Mouse (Mus musculus) CH12.LX (cell line): ENCODE measurements around the gene Gm12117. TPM values are rescaled to one million over a fixed set of nuclear protein-coding genes. Genes with fewer than 3 reads are reported as not detected.

Source experiments
- DNase-seq: peaks from one replicate; pipeline ENCODE4 v3.0.0-alpha.2; 2013; ENCODE audit errors: extremely low read depth
- H3K27ac ChIP-seq: 2 replicates; pipeline ENCODE4 v1.5.1; 2012; ENCODE audit warnings: low read depth, mild to moderate bottlenecking, control low read depth, moderate library complexity; ENCODE audit not compliant: insufficient read depth
- H3K27me3 ChIP-seq: replicated peaks from 2 replicates; pipeline ENCODE3; 2012; ENCODE audit warnings: inconsistent platforms
- H3K36me3 ChIP-seq, 2 experiments: replicated peaks in 1 of 2; 2 replicates each; pipeline versions ENCODE3 to v1.6.1; 2012; ENCODE audit warnings: inconsistent platforms in 1 of 2, low read length in 1 of 2, mild to moderate bottlenecking in 1 of 2, mixed read lengths in 1 of 2, moderate library complexity in 1 of 2; ENCODE audit not compliant: control insufficient read depth in 1 of 2, insufficient read depth in 1 of 2
- H3K4me1 ChIP-seq, 2 experiments: 2 replicates each; pipeline ENCODE4 v1.6.1; 2012; ENCODE audit warnings: inconsistent platforms in 1 of 2, moderate library complexity in 1 of 2; ENCODE audit not compliant: insufficient read depth in 2 of 2, control insufficient read depth in 1 of 2
- H3K4me2 ChIP-seq: 2 replicates; pipeline ENCODE4 v1.6.1; 2012; ENCODE audit warnings: low read depth, mild to moderate bottlenecking, control low read depth; ENCODE audit not compliant: poor library complexity, insufficient read depth, severe bottlenecking
- H3K4me3 ChIP-seq, 3 experiments: fragments of 150-350 bp in 1 of 3; sonication (generic) in 1 of 3; replicated peaks in 1 of 3; 2 replicates each; pipeline versions ENCODE3 to v1.5.1; 2011 to 2012; ENCODE audit warnings: low read depth in 2 of 3, low read length in 2 of 3, mild to moderate bottlenecking in 2 of 3, moderate library complexity in 2 of 3, control low read depth in 1 of 3, improper control_type of control experiment in 1 of 3, inconsistent platforms in 1 of 3, mixed read lengths in 1 of 3; ENCODE audit not compliant: poor library complexity in 1 of 3
- H3K79me2 ChIP-seq: replicated peaks from 2 replicates; pipeline ENCODE4 v1.6.1; 2012; ENCODE audit warnings: mild to moderate bottlenecking, moderate library complexity; ENCODE audit not compliant: control insufficient read depth, poor library complexity, insufficient read depth, severe bottlenecking; ENCODE audit errors: extremely low read depth
- H3K9ac ChIP-seq: 2 replicates; pipeline ENCODE4 v1.6.1; 2012; ENCODE audit warnings: low read depth, mild to moderate bottlenecking, control low read depth, moderate library complexity; ENCODE audit not compliant: insufficient read depth
- H3K9me3 ChIP-seq: replicated peaks from 2 replicates; pipeline ENCODE3; 2012; ENCODE audit warnings: low read length, inconsistent platforms, mixed read lengths
- BHLHE40 ChIP-seq: IDR thresholded peaks from 2 replicates; pipeline ENCODE4 v1.6.1; 2011; ENCODE audit warnings: mild to moderate bottlenecking, low read depth, low read length, improper control_type of control experiment
- CHD1 ChIP-seq: IDR thresholded peaks from 2 replicates; pipeline ENCODE4 v1.6.1; 2012; ENCODE audit warnings: low read depth, low read length, improper control_type of control experiment, inconsistent platforms
- CTCF ChIP-seq, 2 experiments: IDR thresholded peaks in 1 of 2; conservative IDR thresholded peaks in 1 of 2; 2 replicates each; pipeline ENCODE4 v1.5.1; 2011 to 2012; ENCODE audit warnings: low read depth in 2 of 2, low read length in 2 of 2, improper control_type of control experiment in 1 of 2, inconsistent platforms in 1 of 2, mild to moderate bottlenecking in 1 of 2, moderate library complexity in 1 of 2
- E2F4 ChIP-seq: IDR thresholded peaks from 2 replicates; pipeline ENCODE4 v1.6.1; 2011; ENCODE audit warnings: low read depth, low read length, improper control_type of control experiment; ENCODE audit not compliant: insufficient replicate concordance
- ELF1 ChIP-seq: IDR thresholded peaks from 2 replicates; pipeline ENCODE4 v1.6.1; 2014; ENCODE audit warnings: low read depth, mild to moderate bottlenecking, inconsistent platforms, low read length, improper control_type of control experiment
- ETS1 ChIP-seq: conservative IDR thresholded peaks from 2 replicates; pipeline ENCODE4 v1.6.1; 2012; ENCODE audit warnings: low read depth, mild to moderate bottlenecking, inconsistent platforms, low read length, improper control_type of control experiment, moderate library complexity
- GABPA ChIP-seq: IDR thresholded peaks from 2 replicates; pipeline ENCODE4 v1.6.1; 2012; ENCODE audit warnings: low read depth, low read length, improper control_type of control experiment, inconsistent platforms; ENCODE audit not compliant: insufficient replicate concordance
- IRF4 ChIP-seq: IDR thresholded peaks from 2 replicates; pipeline ENCODE4 v1.6.1; 2014; ENCODE audit warnings: low read depth, mild to moderate bottlenecking, inconsistent platforms, low read length, improper control_type of control experiment
- JUN ChIP-seq: IDR thresholded peaks from 2 replicates; pipeline ENCODE4 v1.6.1; 2011; ENCODE audit warnings: low read depth, mild to moderate bottlenecking, low read length, improper control_type of control experiment, moderate library complexity; ENCODE audit not compliant: insufficient read depth
- KAT2A ChIP-seq: IDR thresholded peaks from 2 replicates; pipeline ENCODE4 v1.6.1; 2012; ENCODE audit warnings: low read length, improper control_type of control experiment, inconsistent platforms; ENCODE audit not compliant: insufficient replicate concordance
- MAFK ChIP-seq: IDR thresholded peaks from 2 replicates; pipeline ENCODE4 v1.6.1; 2011; ENCODE audit warnings: low read length, improper control_type of control experiment; ENCODE audit not compliant: insufficient replicate concordance
- MAX ChIP-seq: IDR thresholded peaks from 2 replicates; pipeline ENCODE4 v1.6.1; 2011; ENCODE audit warnings: low read length, improper control_type of control experiment
- MXI1 ChIP-seq: IDR thresholded peaks from 2 replicates; pipeline ENCODE4 v1.6.1; 2011; ENCODE audit warnings: mild to moderate bottlenecking, low read depth, low read length, improper control_type of control experiment
- MYC ChIP-seq: IDR thresholded peaks from 2 replicates; pipeline ENCODE4 v1.6.1; 2011; ENCODE audit warnings: low read depth, mild to moderate bottlenecking, improper control_type of control experiment, low read length
- NELFE ChIP-seq: IDR thresholded peaks from 2 replicates; pipeline ENCODE4 v1.6.1; 2011; ENCODE audit warnings: low read depth, low read length, improper control_type of control experiment
- NRF1 ChIP-seq: IDR thresholded peaks from 2 replicates; pipeline ENCODE4 v1.6.1; 2014; ENCODE audit warnings: low read depth, mild to moderate bottlenecking, inconsistent platforms, low read length, improper control_type of control experiment, moderate library complexity
- PAX5 ChIP-seq: IDR thresholded peaks from 2 replicates; pipeline ENCODE4 v1.6.1; 2012; ENCODE audit warnings: low read length, inconsistent platforms, mixed read lengths
- POLR2A ChIP-seq: IDR thresholded peaks from 2 replicates; pipeline ENCODE4 v1.6.1; 2011; ENCODE audit warnings: low read depth, mild to moderate bottlenecking, improper control_type of control experiment, low read length
- POLR2AphosphoS2 ChIP-seq: IDR thresholded peaks from 2 replicates; pipeline ENCODE4 v1.6.1; 2011; ENCODE audit warnings: low read depth, low read length, improper control_type of control experiment
- RAD21 ChIP-seq: IDR thresholded peaks from 2 replicates; pipeline ENCODE4 v1.6.1; 2011; ENCODE audit warnings: low read depth, mild to moderate bottlenecking, low read length, improper control_type of control experiment, moderate library complexity
- RCOR1 ChIP-seq: conservative IDR thresholded peaks from 2 replicates; pipeline ENCODE4 v1.6.1; 2012; ENCODE audit warnings: low read depth, mild to moderate bottlenecking, inconsistent platforms, low read length, improper control_type of control experiment
- SIN3A ChIP-seq: IDR thresholded peaks from 2 replicates; pipeline ENCODE4 v1.6.1; 2012; ENCODE audit warnings: low read length, improper control_type of control experiment, inconsistent platforms
- SMC3 ChIP-seq: IDR thresholded peaks from 2 replicates; pipeline ENCODE4 v1.6.1; 2011; ENCODE audit warnings: low read depth, low read length, improper control_type of control experiment
- TBP ChIP-seq: conservative IDR thresholded peaks from 2 replicates; pipeline ENCODE4 v1.6.1; 2011; ENCODE audit warnings: low read depth, low read length, improper control_type of control experiment
- TCF12 ChIP-seq: IDR thresholded peaks from 2 replicates; pipeline ENCODE4 v1.6.1; 2014; ENCODE audit warnings: low read depth, mild to moderate bottlenecking, inconsistent platforms, low read length, improper control_type of control experiment
- UBTF ChIP-seq: IDR thresholded peaks from 2 replicates; pipeline ENCODE4 v1.6.1; 2012; ENCODE audit warnings: low read depth, mild to moderate bottlenecking, inconsistent platforms, low read length, improper control_type of control experiment, moderate library complexity
- USF1 ChIP-seq: IDR thresholded peaks from 2 replicates; pipeline ENCODE4 v1.6.1; 2014; ENCODE audit warnings: low read depth, mild to moderate bottlenecking, inconsistent platforms, low read length, improper control_type of control experiment
- ZC3H11A ChIP-seq: IDR thresholded peaks from 2 replicates; pipeline ENCODE4 v1.6.1; 2012; ENCODE audit warnings: low read depth, mild to moderate bottlenecking, inconsistent platforms, low read length, improper control_type of control experiment
- ZKSCAN1 ChIP-seq: IDR thresholded peaks from 2 replicates; pipeline ENCODE4 v1.6.1; 2012; ENCODE audit warnings: low read depth, inconsistent platforms, low read length, improper control_type of control experiment, borderline replicate concordance
- ZMIZ1 ChIP-seq: IDR thresholded peaks from 2 replicates; pipeline ENCODE4 v1.6.1; 2012; ENCODE audit warnings: low read depth, mild to moderate bottlenecking, inconsistent platforms, low read length, improper control_type of control experiment
- dilution Hi-C: fragments of 300-500 bp; cut with MboI; formaldehyde crosslinking; loops from 2 replicates; pipeline ENCODE4 v1.14.3; 2020; ENCODE audit warnings: low sequenced_read_pairs; ENCODE audit not compliant: extremely low pct_unique_long_range_greater_than_20kb, extremely low pct_ligation_motif_present
- in situ Hi-C: fragments of 300-500 bp; cut with MboI; formaldehyde crosslinking; loops from 3 replicates; pipeline ENCODE4 v1.14.3; 2019; ENCODE audit warnings: low sequenced_read_pairs, low pct_ligation_motif_present, low pct_unique_long_range_greater_than_20kb, mixed read lengths
- polyA plus RNA-seq: library from polyadenylated mRNA; unstranded; fragments of >175 nt; gene quantifications from 2 replicates; pipeline ENCODE4 v1.2.1, GENCODE M21; 2012; ENCODE audit warnings: low read depth; ENCODE audit not compliant: insufficient read length
- total RNA-seq, 2 experiments: library from RNA; depleted of rRNA; stranded (reverse); fragments of 300-350 nt in 1 of 2; fragments of >200 nt in 1 of 2; gene quantifications; 2 replicates each; pipeline ENCODE4 v1.2.3; 2012 to 2014

The Gm12117 gene
- total and polyA plus RNA-seq, 3 experiments: 0.46 TPM; not detected in 2

- Histone ChIP-seq H3K9me3 (no peaks in the 10 kb centered on the region), H3K36me3 (no peaks in the 10 kb centered on the region), H3K9ac (no peak overlapping the region), H3K4me2 (no peak overlapping the region), H3K4me1 (no peaks in the 10 kb centered on the region), H3K27me3 (no peaks in the 10 kb centered on the region), H3K79me2 (no peaks in the 10 kb centered on the region), H3K27ac (no peak overlapping the region), H3K4me3 (no peak overlapping the region)
- DNase-seq: no peak
- no peak for TF ChIP-seq ZMIZ1
- no peak for TF ChIP-seq CHD1
- TF ChIP-seq IRF4: no peak
- TF ChIP-seq RAD21: no peak
- no peak for TF ChIP-seq SMC3
- no peak for TF ChIP-seq JUN
- TF ChIP-seq MXI1: no peak
- TF ChIP-seq BHLHE40: no peak
- TF ChIP-seq NELFE: no peak
- no peak for TF ChIP-seq MAFK
- no peak for TF ChIP-seq ZC3H11A
- TF ChIP-seq MYC: no peak
- TF ChIP-seq ZKSCAN1: no peak
- TF ChIP-seq POLR2AphosphoS2: no peak
- TF ChIP-seq CTCF (conservative IDR thresholded peaks at IDR 0.05 in 1 of 2, IDR thresholded peaks at IDR 0.05 in 1 of 2; ENCODE audit: low read depth in 2 of 2, low read length in 2 of 2): no peak
- no peak for TF ChIP-seq TCF12
- TF ChIP-seq GABPA: no peak
- no peak for TF ChIP-seq ELF1
- dilution Hi-C loops: no loop called here
- in situ Hi-C loops: loop anchor here (5.0 kb wide), 1 partner anchor 120 kb away; no protein-coding TSS in a partner anchor
These were observed 20.6 kb upstream of the Gm12117 start for GRCm38 (mm10) chr11:33297121-33297520.

- Histone ChIP-seq H3K27ac (no peak overlapping the region), H3K9ac (no peak overlapping the region), H3K4me3 (no peak overlapping the region), H3K27me3 (no peaks in the 10 kb centered on the region), H3K4me2 (0 out of 2 replicates have a peak overlapping the region, but pooled peaks have one; percentile 34), H3K79me2 (no peaks in the 10 kb centered on the region), H3K4me1 (no peaks in the 10 kb centered on the region), H3K9me3 (no peaks in the 10 kb centered on the region), H3K36me3 (no peaks in the 10 kb centered on the region)
- in situ Hi-C loops: loop anchor here (5.0 kb wide), 1 partner anchor 118 kb away; no protein-coding TSS in a partner anchor
- DNase-seq: peak; percentile 39
- dilution Hi-C loops: no loop called here
- no peak for TF ChIP-seq UBTF
- TF ChIP-seq IRF4: 0 out of 2 replicates have a peak, but pooled peaks have one; percentile 12
- 0 out of 2 replicates have a peak, but pooled peaks have one; percentile 40 for TF ChIP-seq E2F4
- TF ChIP-seq ZMIZ1: no peak
- TF ChIP-seq NRF1: no peak
- TF ChIP-seq JUN: no peak
- TF ChIP-seq BHLHE40: 0 out of 2 replicates have a peak, but pooled peaks have one; percentile 13
- no peak for TF ChIP-seq POLR2A
- no peak for TF ChIP-seq RCOR1
- no peak; the same call in 1 of the 2 replicates for TF ChIP-seq MAX
- TF ChIP-seq TBP: no peak
- TF ChIP-seq RAD21: peak; percentile 71
- no peak for TF ChIP-seq CHD1
- TF ChIP-seq GABPA: no peak
- TF ChIP-seq MYC: 0 out of 2 replicates have a peak, but pooled peaks have one; percentile 39
- peak; percentile 43; the same call in 1 of the 2 replicates for TF ChIP-seq SIN3A
- TF ChIP-seq POLR2AphosphoS2: no peak
- no peak for TF ChIP-seq MXI1
- no peak for TF ChIP-seq ELF1
- no peak for TF ChIP-seq ZKSCAN1
- TF ChIP-seq USF1: no peak
- TF ChIP-seq MAFK: peak; percentile 35; the same call in 1 of the 2 replicates
- TF ChIP-seq KAT2A: no peak
- no peak for TF ChIP-seq ETS1
- no peak for TF ChIP-seq PAX5
These were observed 18.9 kb upstream of the Gm12117 start for GRCm38 (mm10) chr11:33295422-33295821.
